13 mouse cellular contexts compared by ENCODE assay signal in the genomic region with DNA sequence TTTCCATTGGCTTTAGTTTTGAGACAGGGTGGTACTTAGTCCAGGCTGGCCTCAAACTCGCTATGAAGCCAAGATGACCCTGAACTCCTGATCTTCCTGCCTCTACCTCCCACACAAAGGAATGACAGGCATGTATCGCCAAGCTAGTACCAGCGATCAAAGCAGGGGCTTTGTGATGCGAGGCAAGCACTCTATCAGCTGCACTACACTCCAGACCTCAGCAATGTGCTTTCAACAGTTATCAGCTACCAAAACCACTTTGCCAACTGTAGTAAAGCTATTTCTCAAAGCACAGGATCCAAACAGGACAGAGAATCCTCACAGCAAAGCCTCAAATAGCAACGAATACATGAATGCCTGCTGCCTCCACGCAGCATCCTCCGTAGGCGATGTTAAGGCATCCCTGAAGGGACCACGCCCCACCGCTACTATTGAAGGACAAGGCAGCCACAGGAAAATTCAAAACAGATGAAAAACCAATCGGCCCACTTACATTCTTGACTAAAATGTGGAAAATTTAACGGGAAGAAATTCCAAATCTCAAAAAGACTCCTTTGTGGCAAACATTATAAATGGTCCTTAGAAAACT. TPM values are rescaled to one million over a fixed set of nuclear protein-coding genes. Genes with fewer than 3 reads are reported as not detected.
DNase-seq lines count a peak whose midpoint lies in the region; ATAC-seq and TF ChIP-seq lines count a peak whose summit lies in the region.
"Had no signal": no experiment of that assay in that cellular context is flagged by ENCODE, and none has a peak within 500 bp of the region (broad histone marks: within the 10 kb centered on the region; RNA-seq: fewer than 3 reads in every experiment).

No protein-coding gene starts in this region.

- 0 out of 2 replicates have a peak overlapping the region, but pooled peaks have one; percentile 29 for H3K27ac ChIP-seq in limb, embryonic 12.5 days
- H3K27ac ChIP-seq in limb, embryonic 10.5 days, result no peak overlapping the region
- no peak overlapping the region for H3K27ac ChIP-seq in liver, embryonic 15.5 days (replicated peaks)
- no peak overlapping the region for H3K27ac ChIP-seq in forebrain, postnatal 0 days (ENCODE audit: low read depth, low read length)
- H3K27ac ChIP-seq: forebrain, embryonic 15.5 days; neural tube, embryonic 15.5 days had no signal

- H3K4me3 ChIP-seq in limb, embryonic 12.5 days (replicated peaks), result no peak overlapping the region
- H3K4me3 ChIP-seq in limb, embryonic 10.5 days, result no peak overlapping the region
- no peak overlapping the region for H3K4me3 ChIP-seq in liver, embryonic 15.5 days (replicated peaks)
- H3K4me3 ChIP-seq in forebrain, postnatal 0 days (ENCODE audit: low read depth, low read length), result no peak overlapping the region
- H3K4me3 ChIP-seq: forebrain, embryonic 15.5 days; neural tube, embryonic 15.5 days had no signal

- no peaks in the 10 kb centered on the region for H3K27me3 ChIP-seq in limb, embryonic 12.5 days
- H3K27me3 ChIP-seq in limb, embryonic 10.5 days (ENCODE audit: low read depth, poor library complexity, severe bottlenecking), result no peaks in the 10 kb centered on the region
- no peaks in the 10 kb centered on the region for H3K27me3 ChIP-seq in liver, embryonic 15.5 days
- H3K27me3 ChIP-seq in forebrain, postnatal 0 days (ENCODE audit: insufficient read depth, low read length), result no peaks in the 10 kb centered on the region
- H3K27me3 ChIP-seq: CH12.LX; forebrain, embryonic 15.5 days; neural tube, embryonic 15.5 days had no signal

- no peak for TF ChIP-seq CTCF in forebrain, postnatal 0 days (IDR thresholded peaks at IDR 0.05; ENCODE audit: low read depth)

- ATAC-seq in limb, embryonic 12.5 days (ENCODE audit: insufficient number of reproducible peaks, insufficient read depth, low FRiP score, low TSS enrichment, low read depth), result no peak
- ATAC-seq in common myeloid progenitor, adult 5-6 weeks (replicated peaks; ENCODE audit: low read depth, poor library complexity, severe bottlenecking), result peak; percentile 82
- ATAC-seq in liver, embryonic 15.5 days (ENCODE audit: insufficient read depth), result 0 out of 2 replicates have a peak, but pooled peaks have one; percentile 28
- ATAC-seq in forebrain, postnatal 0 days, result no peak
- ATAC-seq: forebrain, embryonic 15.5 days had no signal

- DNase-seq in limb, embryonic 10.5 days (ENCODE audit: low spot score), result no peak
- DNase-seq in R1 (ENCODE audit: low read depth, low spot score), result peak; percentile 69
- no peak for DNase-seq in forebrain, postnatal 0 days
- no peak for DNase-seq in thymus, postnatal 14 days
- DNase-seq: cerebellum, adult 9-11 months; heart, postnatal 14 days; lung, postnatal 14 days had no signal

- H3K9me3 ChIP-seq in limb, embryonic 12.5 days, result peaks cover 6% of the 10 kb centered on the region; the same call in 1 of the 2 replicates
- no peaks in the 10 kb centered on the region for H3K9me3 ChIP-seq in limb, embryonic 10.5 days (replicated peaks)
- H3K9me3 ChIP-seq in liver, embryonic 15.5 days (replicated peaks), result no peaks in the 10 kb centered on the region
- H3K9me3 ChIP-seq in forebrain, postnatal 0 days (ENCODE audit: low read length), result no peaks in the 10 kb centered on the region
- H3K9me3 ChIP-seq: forebrain, embryonic 15.5 days; neural tube, embryonic 15.5 days had no signal

- no peak overlapping the region for H3K9ac ChIP-seq in limb, embryonic 12.5 days (replicated peaks)
- no peak overlapping the region for H3K9ac ChIP-seq in liver, embryonic 15.5 days
- no peak overlapping the region for H3K9ac ChIP-seq in forebrain, postnatal 0 days
- H3K9ac ChIP-seq: forebrain, embryonic 15.5 days; neural tube, embryonic 15.5 days had no signal

- no peak overlapping the region for H3K4me2 ChIP-seq in limb, embryonic 12.5 days
- no peak overlapping the region for H3K4me2 ChIP-seq in liver, embryonic 15.5 days
- no peak overlapping the region for H3K4me2 ChIP-seq in forebrain, postnatal 0 days (ENCODE audit: low read depth)
- H3K4me2 ChIP-seq: forebrain, embryonic 15.5 days; neural tube, embryonic 15.5 days had no signal

- 0 out of 2 replicates have a peak, but pooled peaks cover 4% of the 10 kb centered on the region for H3K36me3 ChIP-seq in limb, embryonic 12.5 days
- H3K36me3 ChIP-seq in limb, embryonic 10.5 days, result no peaks in the 10 kb centered on the region
- H3K36me3 ChIP-seq in liver, embryonic 15.5 days (replicated peaks), result no peaks in the 10 kb centered on the region
- H3K36me3 ChIP-seq in forebrain, postnatal 0 days (ENCODE audit: insufficient read depth), result no peaks in the 10 kb centered on the region
- H3K36me3 ChIP-seq: forebrain, embryonic 15.5 days; neural tube, embryonic 15.5 days had no signal

- peaks cover 21% of the 10 kb centered on the region for H3K4me1 ChIP-seq in limb, embryonic 12.5 days (replicated peaks)
- H3K4me1 ChIP-seq in limb, embryonic 10.5 days, result peaks cover 26% of the 10 kb centered on the region
- peaks cover 48% of the 10 kb centered on the region for H3K4me1 ChIP-seq in liver, embryonic 15.5 days (replicated peaks)
- H3K4me1 ChIP-seq in forebrain, postnatal 0 days (ENCODE audit: insufficient read depth), result peaks cover 7% of the 10 kb centered on the region; the same call in 1 of the 2 replicates

- WGBS in limb, embryonic 12.5 days, result 77% methylated on average over 12 of the region's 12 CpGs
- 79% methylated on average over 12 of the region's 12 CpGs for WGBS in limb, embryonic 10.5 days
- 23% methylated on average over 12 of the region's 12 CpGs for WGBS in liver, embryonic 15.5 days (ENCODE audit: insufficient replicate concordance)
- 76% methylated on average over 12 of the region's 12 CpGs for WGBS in forebrain, postnatal 0 days

RNA-seq across cellular contexts. Expression of a gene that starts 31.8 kb away (rescaled TPM):
- 15.3 and 19.8 TPM in 2 replicates for polyA plus RNA-seq in limb, embryonic 12.5 days (2016; fragmentation: Nextera tagmentation; extraction: Ambion mirVana)
- 11.4 and 14.6 TPM in 2 replicates for polyA plus RNA-seq in limb, embryonic 10.5 days (2016; fragmentation: Nextera tagmentation; extraction: Ambion mirVana)
- total RNA-seq in common myeloid progenitor, adult 5-6 weeks (2017), result 43.4 and 54.3 TPM in 2 replicates
- polyA plus RNA-seq in liver, embryonic 15.5 days (2015; fragmentation: Nextera tagmentation; extraction: Ambion mirVana), result 5.1 and 6.1 TPM in 2 replicates
- total RNA-seq in forebrain, postnatal 0 days (2014; rRNA removed), result 9.2 and 13.3 TPM in 2 replicates
- 9.8 and 20.1 TPM in 2 replicates for polyA plus RNA-seq in forebrain, postnatal 0 days (2015; fragmentation: Nextera tagmentation; extraction: Ambion mirVana)

RNA-seq across cellular contexts. Expression of a gene that starts 42.1 kb away (rescaled TPM):
- 36.4 and 38.9 TPM in 2 replicates for polyA plus RNA-seq in limb, embryonic 12.5 days (2016; fragmentation: Nextera tagmentation; extraction: Ambion mirVana)
- 29.0 and 38.0 TPM in 2 replicates for polyA plus RNA-seq in limb, embryonic 10.5 days (2016; fragmentation: Nextera tagmentation; extraction: Ambion mirVana)
- total RNA-seq in common myeloid progenitor, adult 5-6 weeks (2017), result 13.7 and 15.1 TPM in 2 replicates
- 10.4 and 11.5 TPM in 2 replicates for polyA plus RNA-seq in liver, embryonic 15.5 days (2015; fragmentation: Nextera tagmentation; extraction: Ambion mirVana)
- 40.8 and 47.6 TPM in 2 replicates for total RNA-seq in forebrain, postnatal 0 days (2014; rRNA removed)
- 20.3 and 24.0 TPM in 2 replicates for polyA plus RNA-seq in forebrain, postnatal 0 days (2015; fragmentation: Nextera tagmentation; extraction: Ambion mirVana)

Comparison
In these comparisons a context has a peak if more than half of its experiments do, and no peak if none do; other contexts are left out.
1. ATAC-seq: peak in common myeloid progenitor, adult 5-6 weeks (single experiment) and liver, embryonic 15.5 days (single experiment); none in limb, embryonic 12.5 days (single experiment) and forebrain, postnatal 0 days (single experiment).